Mouse (Mus musculus) C2C12 (cell line): ENCODE data around the gene Pecr. TPM values are rescaled to one million over a fixed set of nuclear protein-coding genes. Genes with fewer than 3 reads are reported as not detected.
"Not testable (repeated sequence)": the region's sequence is repeated elsewhere in the genome, so short reads cannot be mapped to it uniquely, and the experiment has no call there.

Experiments used
- H3K27me3 ChIP-seq: one replicate; pipeline ENCODE4 v1.6.1; 2011; ENCODE audit not compliant: control insufficient read depth, insufficient read depth, insufficient read length
- H3K36me3 ChIP-seq: one replicate; pipeline ENCODE4 v1.6.1; 2011; ENCODE audit not compliant: control insufficient read depth, insufficient read depth
- H3K4me3 ChIP-seq: one replicate; pipeline ENCODE4 v1.5.1; 2011; ENCODE audit warnings: mild to moderate bottlenecking, control low read depth; ENCODE audit not compliant: poor library complexity, insufficient read depth, severe bottlenecking
- H3K79me2 ChIP-seq: one replicate; pipeline ENCODE4 v1.6.1; 2011; ENCODE audit not compliant: control insufficient read depth, insufficient read depth
- H3K79me3 ChIP-seq: one replicate; pipeline ENCODE4 v1.6.1; 2011; ENCODE audit warnings: low read depth, control low read depth
- H3ac ChIP-seq: one replicate; pipeline ENCODE3; 2011; ENCODE audit warnings: low read depth; ENCODE audit not compliant: control insufficient read depth, insufficient read length
- CEBPB ChIP-seq: IDR thresholded peaks from one replicate; pipeline ENCODE4 v1.6.1; 2011; ENCODE audit warnings: low read depth, mild to moderate bottlenecking, control low read depth, moderate library complexity
- CTCF ChIP-seq: IDR thresholded peaks from one replicate; pipeline ENCODE4 v1.5.1; 2011; ENCODE audit not compliant: control insufficient read depth, insufficient read depth, insufficient read length
- FOSL1 ChIP-seq: IDR thresholded peaks from one replicate; pipeline ENCODE4 v1.8.0; 2011; ENCODE audit warnings: mild to moderate bottlenecking, low read length; ENCODE audit not compliant: poor library complexity, insufficient read depth, severe bottlenecking
- MAX ChIP-seq: IDR thresholded peaks from one replicate; pipeline ENCODE4 v1.6.1; 2011; ENCODE audit warnings: mild to moderate bottlenecking, control low read depth
- MYOD1 ChIP-seq: IDR thresholded peaks from one replicate; pipeline ENCODE4 v1.6.1; 2011; ENCODE audit warnings: low read depth; ENCODE audit not compliant: control insufficient read depth, insufficient read length
- MYOG ChIP-seq: IDR thresholded peaks from one replicate; pipeline ENCODE4 v1.6.1; 2011; ENCODE audit not compliant: control insufficient read depth, insufficient read length; ENCODE audit errors: extremely low read depth
- USF1 ChIP-seq: IDR thresholded peaks from one replicate; pipeline ENCODE4 v1.6.1; 2011; ENCODE audit warnings: low read depth, mild to moderate bottlenecking, control low read depth, moderate library complexity
- polyA plus RNA-seq: library from polyadenylated mRNA; unstranded; fragments of >200 nt; fragmentation: generic; extraction: Trizol; gene quantifications from one replicate; pipeline ENCODE4 v1.2.1, GENCODE M21; 2012; ENCODE audit warnings: missing spikeins

Pecr gene
- polyA plus RNA-seq, 1 experiment, result 16.8 TPM

- peak overlapping the region; percentile 19 for H3K4me3 ChIP-seq
- no peaks in the 10 kb centered on the region for H3K79me3 ChIP-seq
Observed at GRCm38 (mm10) chr1:72255062-72255853, 28.9 kb downstream of the Pecr start.

GRCm38 (mm10) chr1:72254545-72255061 lies 29.5 kb downstream of the Pecr start:
- no peaks in the 10 kb centered on the region for H3K27me3 ChIP-seq
- peak overlapping the region; percentile 86 for H3ac ChIP-seq
- TF ChIP-seq USF1 (no peak), MYOD1 (no peak), CEBPB (no peak), CTCF (no peak), FOSL1 (no peak), MYOG (no peak), MAX (no peak)
- H3K79me3 ChIP-seq, result no peaks in the 10 kb centered on the region
- H3K79me2 ChIP-seq, result no peaks in the 10 kb centered on the region
- no peaks in the 10 kb centered on the region for H3K36me3 ChIP-seq
- peak overlapping the region; percentile 21 for H3K4me3 ChIP-seq

More at GRCm38 (mm10) chr1:72255062-72255853, 28.9 kb downstream of the Pecr start:
- Histone ChIP-seq H3K36me3 (no peaks in the 10 kb centered on the region), H3K79me2 (no peaks in the 10 kb centered on the region), H3K27me3 (no peaks in the 10 kb centered on the region), H3ac (no peak overlapping the region)
- TF ChIP-seq MAX, result peak; percentile 11
- TF ChIP-seq CEBPB, result peak; percentile 25
- peak; percentile 40 for TF ChIP-seq MYOD1
- TF ChIP-seq FOSL1, result no peak

GRCm38 (mm10) chr1:72253881-72254491 lies 30.1 kb downstream of the Pecr start:
- H3K79me2 ChIP-seq, result no peaks in the 10 kb centered on the region
- peak overlapping the region; percentile 3 for H3ac ChIP-seq
- no peaks in the 10 kb centered on the region for H3K27me3 ChIP-seq
- no peaks in the 10 kb centered on the region for H3K79me3 ChIP-seq
- TF ChIP-seq FOSL1 (no peak), MAX (no peak), CTCF (no peak), MYOG (no peak), CEBPB (no peak), USF1 (no peak), MYOD1 (no peak)
- H3K4me3 ChIP-seq, result peak overlapping the region; percentile 21
- H3K36me3 ChIP-seq, result no peaks in the 10 kb centered on the region

- no peaks in the 10 kb centered on the region for H3K79me3 ChIP-seq
- no peaks in the 10 kb centered on the region for H3K79me2 ChIP-seq
- H3K36me3 ChIP-seq, result no peaks in the 10 kb centered on the region
- H3ac ChIP-seq, result no peak overlapping the region
- no peaks in the 10 kb centered on the region for H3K27me3 ChIP-seq
- TF ChIP-seq CTCF, result no peak
- TF ChIP-seq MYOG, result no peak
- no peak for TF ChIP-seq USF1
- no peak for TF ChIP-seq CEBPB
- no peak for TF ChIP-seq FOSL1
- no peak for TF ChIP-seq MAX
- no peak for TF ChIP-seq MYOD1
- H3K4me3 ChIP-seq, result no peak overlapping the region
Observed at GRCm38 (mm10) chr1:72251806-72252205, 32.3 kb downstream of the Pecr start.

GRCm38 (mm10) chr1:72248226-72248737 lies 35.8 kb downstream of the Pecr start:
- H3K4me3 ChIP-seq, result not testable (repeated sequence)

More at GRCm38 (mm10) chr1:72248226-72248737, 35.8 kb downstream of the Pecr start:
- H3K36me3 ChIP-seq, H3K79me3 ChIP-seq, H3ac ChIP-seq, H3K27me3 ChIP-seq, H3K79me2 ChIP-seq: not testable (repeated sequence)
